ENCODE assay signal across 8 mouse cellular contexts in genomic region chr19:8966590-8967372, GRCm38 (mm10). TPM values are rescaled to one million over a fixed set of nuclear protein-coding genes. Genes with fewer than 3 reads are reported as not detected.
DNase-seq lines count a peak whose midpoint lies in the region; ATAC-seq lines count a peak whose summit lies in the region.

TSS of gene Eef1g (plus strand) at chr19:8967041.

- peak within 1 kb of the TSS; percentile 95 for H3K9ac ChIP-seq in hindbrain, embryonic 14.5 days

- DNase-seq in R1 (ENCODE audit: low read depth, low spot score): peak; percentile 100
- peak; percentile 97 to 99 for DNase-seq in cerebellum, postnatal 25 days
- peak; percentile 97 to 98 for DNase-seq in frontal cortex, postnatal 25 days (ENCODE audit: low spot score in 2 of 2)
- peak; percentile 94 for DNase-seq in hindbrain, embryonic 14.5 days (ENCODE audit: low spot score)
- peak; percentile 99 to 100 for DNase-seq in layer of hippocampus, postnatal 36 days
- DNase-seq in lung, postnatal 36 days: peak; percentile 100
- DNase-seq in retina, postnatal 1 day: peak; percentile 100
- DNase-seq in urinary bladder, adult 18-20 months (ENCODE audit: low spot score in 2 of 2): peak; percentile 86 to 99

- ATAC-seq in hindbrain, embryonic 14.5 days (ENCODE audit: low FRiP score): peak; percentile 99

- peak within 1 kb of the TSS; percentile 85 for H3K4me3 ChIP-seq in hindbrain, embryonic 14.5 days (replicated peaks; ENCODE audit: low read length)

- H3K27ac ChIP-seq in hindbrain, embryonic 14.5 days: peak within 1 kb of the TSS; percentile 85

- peaks cover 20% of the 10 kb centered on the region for H3K4me1 ChIP-seq in hindbrain, embryonic 14.5 days (replicated peaks; ENCODE audit: control insufficient read depth, insufficient read depth, low read length)

- no peaks in the 10 kb centered on the region for H3K27me3 ChIP-seq in hindbrain, embryonic 14.5 days (ENCODE audit: control insufficient read depth, insufficient read depth, low read length)

- H3K36me3 ChIP-seq in hindbrain, embryonic 14.5 days (replicated peaks; ENCODE audit: control insufficient read depth, insufficient read depth): peaks cover 78% of the 10 kb centered on the region

- WGBS in hindbrain, embryonic 14.5 days: 1% methylated on average over 52 of the region's 52 CpGs

- H3K4me2 ChIP-seq in hindbrain, embryonic 14.5 days (replicated peaks): peak within 1 kb of the TSS; percentile 90

- no peaks in the 10 kb centered on the region for H3K9me3 ChIP-seq in hindbrain, embryonic 14.5 days (ENCODE audit: control insufficient read depth, low read length)

RNA-seq across cellular contexts. Expression of gene Eef1g, which starts in this region (rescaled TPM):
- polyA plus RNA-seq in hindbrain, embryonic 14.5 days (2014; fragmentation: Nextera tagmentation; extraction: Ambion mirVana): 308 and 316 TPM in 2 replicates
- 100 to 1,000 TPM; 233 to 254 TPM for total RNA-seq in layer of hippocampus, postnatal 36 days (2021)

Comparison
In these comparisons a context has a peak if more than half of its experiments do, and no peak if none do; other contexts are left out.
1. Peak in every context shown above with its lines: DNase-seq, ATAC-seq, H3K4me3 ChIP-seq and H3K27ac ChIP-seq.